Mouse (Mus musculus) hindbrain, embryonic 13.5 days (tissue): Measurements from ENCODE around the gene Slc16a14. TPM values are rescaled to one million over a fixed set of nuclear protein-coding genes. Genes with fewer than 3 reads are reported as not detected.

Experiments used
- ATAC-seq: fragments of 200-750 bp; cut with Nextera tagmentation; 2 replicates; pipeline ENCODE4 v1.8.0; 2017; ENCODE audit warnings: moderate TSS enrichment; ENCODE audit not compliant: low FRiP score
- H3K27ac ChIP-seq: fragments of 300-500 bp; sonication (generic); 2 replicates; pipeline ENCODE4 v1.5.1; 2015; ENCODE audit warnings: inconsistent platforms, mild to moderate bottlenecking, moderate library complexity
- H3K27me3 ChIP-seq: fragments of 300-500 bp; sonication (generic); 2 replicates; pipeline ENCODE4 v1.6.1; 2015; ENCODE audit warnings: mild to moderate bottlenecking, inconsistent platforms
- H3K36me3 ChIP-seq: fragments of 300-500 bp; sonication (generic); 2 replicates; pipeline ENCODE4 v1.6.1; 2015; ENCODE audit warnings: mild to moderate bottlenecking, inconsistent platforms
- H3K4me1 ChIP-seq: fragments of 300-500 bp; sonication (generic); replicated peaks from 2 replicates; pipeline ENCODE4 v1.6.1; 2015; ENCODE audit warnings: inconsistent platforms
- H3K4me2 ChIP-seq: fragments of 300-500 bp; sonication (generic); 2 replicates; pipeline ENCODE4 v1.6.1; 2015; ENCODE audit warnings: inconsistent platforms, mild to moderate bottlenecking, moderate library complexity
- H3K4me3 ChIP-seq: fragments of 300-500 bp; sonication (generic); 2 replicates; pipeline ENCODE4 v1.5.1; 2015; ENCODE audit warnings: mild to moderate bottlenecking, inconsistent platforms
- H3K9ac ChIP-seq: fragments of 300-500 bp; sonication (generic); 2 replicates; pipeline ENCODE4 v1.6.1; 2015; ENCODE audit warnings: mild to moderate bottlenecking, inconsistent platforms
- H3K9me3 ChIP-seq: fragments of 300-500 bp; sonication (generic); 2 replicates; pipeline ENCODE4 v1.6.1; 2016; ENCODE audit warnings: inconsistent platforms
- WGBS: fragments of 180-500 bp; shearing (Covaris S2); methylation state at CpG from one replicate; pipeline ENCODE4 v1.1.7; 2015; 5-methylcytosine and 5-hydroxymethylcytosine counted together
- polyA plus RNA-seq: library from polyadenylated mRNA; unstranded; fragments of >200 nt; fragmentation: Nextera tagmentation; extraction: Ambion mirVana; gene quantifications from 2 replicates; pipeline ENCODE4 v1.2.1, GENCODE M21; 2015

The Slc16a14 gene
- polyA plus RNA-seq, 1 experiment from 2014 or later = 14.6 TPM

DNA sequence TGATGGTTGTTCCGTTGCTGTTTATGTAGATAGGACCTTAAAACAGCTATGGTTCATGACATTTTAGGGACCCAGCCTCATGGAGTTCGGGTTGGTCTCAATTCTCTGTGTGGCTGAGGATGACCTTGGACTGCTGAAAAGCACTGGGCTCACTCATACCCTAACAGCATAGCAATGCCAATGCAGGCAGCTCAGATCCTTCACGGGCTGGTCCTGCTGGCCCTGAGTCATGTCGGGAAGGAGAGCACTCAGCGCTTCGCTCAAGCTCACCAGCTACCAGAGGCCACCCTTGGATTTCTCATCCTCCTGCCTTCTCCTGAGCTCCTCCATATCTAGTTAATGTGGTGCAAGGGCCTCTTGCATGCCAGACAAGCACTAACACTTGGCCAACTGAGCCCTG lies 35.8 kb downstream of the Slc16a14 start:
- ATAC-seq = no peak
- H3K36me3 ChIP-seq = peaks cover 8% of the 10 kb centered on the region
- no peak overlapping the region for H3K4me3 ChIP-seq
- H3K4me2 ChIP-seq = no peak overlapping the region
- no peaks in the 10 kb centered on the region for H3K9me3 ChIP-seq
- 94% methylated on average over 6 of the region's 6 CpGs for WGBS
- H3K27me3 ChIP-seq = no peaks in the 10 kb centered on the region
- no peaks in the 10 kb centered on the region for H3K4me1 ChIP-seq
- no peak overlapping the region for H3K27ac ChIP-seq
- H3K9ac ChIP-seq = no peak overlapping the region

- H3K9ac ChIP-seq = no peak overlapping the region
- no peaks in the 10 kb centered on the region for H3K4me1 ChIP-seq
- 83% methylated on average over 6 of the region's 6 CpGs for WGBS
- H3K27ac ChIP-seq = no peak overlapping the region
- H3K4me3 ChIP-seq = no peak overlapping the region
- H3K27me3 ChIP-seq = no peaks in the 10 kb centered on the region
- peaks cover 8% of the 10 kb centered on the region for H3K36me3 ChIP-seq
- no peak overlapping the region for H3K4me2 ChIP-seq
- H3K9me3 ChIP-seq = no peaks in the 10 kb centered on the region
- no peak for ATAC-seq
These were observed 37.6 kb downstream of the Slc16a14 start for GRCm38 (mm10) chr1:84897364-84897763.

DNA sequence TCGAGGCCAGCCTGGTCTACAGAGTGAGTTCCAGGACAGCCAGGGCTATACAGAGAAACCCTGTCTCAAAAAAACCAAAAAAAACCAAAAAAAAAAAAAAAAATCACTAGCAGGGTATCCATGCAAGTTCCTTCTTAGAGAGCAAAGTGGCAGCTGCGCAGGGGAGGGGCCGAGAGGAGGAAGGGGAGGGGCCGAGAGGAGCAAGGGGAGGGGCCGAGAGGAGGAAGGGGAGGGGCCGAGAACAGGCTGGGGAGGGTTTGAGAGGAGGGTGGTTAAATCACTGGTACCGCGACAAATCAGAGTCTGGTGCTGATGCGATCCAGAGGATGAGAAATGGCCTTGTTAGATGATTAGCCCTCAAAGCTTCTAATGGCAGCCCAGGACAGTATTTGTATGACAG lies 43.2 kb downstream of the Slc16a14 start:
- no peak for ATAC-seq
- H3K4me2 ChIP-seq = no peak overlapping the region
- H3K27ac ChIP-seq = no peak overlapping the region
- peaks cover 3% of the 10 kb centered on the region; the same call in 1 of the 2 replicates for H3K36me3 ChIP-seq
- WGBS = 93% methylated on average over 9 of the region's 9 CpGs
- H3K27me3 ChIP-seq = no peaks in the 10 kb centered on the region
- no peak overlapping the region for H3K4me3 ChIP-seq
- peaks cover 14% of the 10 kb centered on the region for H3K4me1 ChIP-seq
- no peak overlapping the region for H3K9ac ChIP-seq
- no peaks in the 10 kb centered on the region for H3K9me3 ChIP-seq

GRCm38 (mm10) chr1:84890503-84890902 lies 44.4 kb downstream of the Slc16a14 start:
- H3K36me3 ChIP-seq = no peaks in the 10 kb centered on the region
- WGBS = 82% methylated on average over 7 of the region's 7 CpGs

GRCm38 (mm10) chr1:84890005-84890393 lies 44.9 kb downstream of the Slc16a14 start:
- H3K27ac ChIP-seq = peak overlapping the region; percentile 77
- H3K9ac ChIP-seq = no peak overlapping the region
- H3K9me3 ChIP-seq = no peaks in the 10 kb centered on the region
- ATAC-seq = peak; percentile 85
- H3K4me1 ChIP-seq = peaks cover 14% of the 10 kb centered on the region
- H3K27me3 ChIP-seq = no peaks in the 10 kb centered on the region
- H3K36me3 ChIP-seq = no peaks in the 10 kb centered on the region
- no peak overlapping the region for H3K4me3 ChIP-seq
- 12% methylated on average over 7 of the region's 7 CpGs for WGBS
- peak overlapping the region; percentile 35 for H3K4me2 ChIP-seq

More at GRCm38 (mm10) chr1:84890503-84890902, 44.4 kb downstream of the Slc16a14 start:
- no peak overlapping the region; the same call in 1 of the 2 replicates for H3K4me2 ChIP-seq
- H3K27ac ChIP-seq = peak overlapping the region; percentile 77
- ATAC-seq = 0 out of 2 replicates have a peak, but pooled peaks have one; percentile 11
- no peak overlapping the region for H3K4me3 ChIP-seq
- H3K27me3 ChIP-seq = no peaks in the 10 kb centered on the region
- no peaks in the 10 kb centered on the region for H3K9me3 ChIP-seq
- peaks cover 14% of the 10 kb centered on the region for H3K4me1 ChIP-seq
- no peak overlapping the region for H3K9ac ChIP-seq

DNA sequence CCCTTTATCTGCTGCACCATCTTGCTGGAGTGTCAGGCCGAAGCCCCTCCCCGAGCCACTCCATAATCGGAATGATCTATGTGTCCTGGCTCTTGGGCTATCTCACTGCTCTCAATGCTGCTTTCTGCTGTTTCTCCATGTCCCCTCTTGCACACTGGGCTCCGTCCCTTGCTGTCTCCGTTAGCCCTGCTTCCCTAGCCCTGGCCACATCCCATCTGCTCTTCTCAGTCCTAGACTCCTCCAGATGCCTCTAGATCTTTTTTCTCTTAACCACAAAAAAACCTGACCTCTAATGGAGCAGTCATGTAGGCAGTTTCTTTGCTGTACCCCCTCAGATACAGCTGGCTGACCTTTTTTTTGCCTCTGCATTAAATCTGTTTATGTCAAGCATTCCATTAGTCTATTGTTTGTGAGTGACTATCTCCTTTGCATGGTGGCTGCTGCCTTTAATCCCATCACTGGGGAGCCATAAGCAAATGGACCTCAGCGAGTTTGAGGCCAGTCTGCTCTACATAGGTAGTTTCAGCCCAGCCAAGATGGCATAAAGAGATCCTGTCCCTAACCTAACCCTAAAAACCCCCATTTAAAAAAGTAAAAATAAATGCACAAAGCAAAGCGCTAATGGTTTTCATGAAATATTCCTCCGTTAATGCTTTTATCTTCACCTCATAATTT lies 45.5 kb downstream of the Slc16a14 start:
- no peak overlapping the region for H3K4me3 ChIP-seq
- no peak overlapping the region for H3K9ac ChIP-seq
- H3K9me3 ChIP-seq = no peaks in the 10 kb centered on the region
- ATAC-seq = peak; percentile 47
- peaks cover 14% of the 10 kb centered on the region for H3K4me1 ChIP-seq
- no peaks in the 10 kb centered on the region for H3K36me3 ChIP-seq
- H3K27me3 ChIP-seq = no peaks in the 10 kb centered on the region
- H3K4me2 ChIP-seq = peak overlapping the region; percentile 35
- peak overlapping the region; percentile 77 for H3K27ac ChIP-seq
- WGBS = 55% methylated on average over 8 of the region's 8 CpGs

- H3K36me3 ChIP-seq = no peaks in the 10 kb centered on the region
These were observed 49.0 kb downstream of the Slc16a14 start for GRCm38 (mm10) chr1:84885921-84886320.

DNA sequence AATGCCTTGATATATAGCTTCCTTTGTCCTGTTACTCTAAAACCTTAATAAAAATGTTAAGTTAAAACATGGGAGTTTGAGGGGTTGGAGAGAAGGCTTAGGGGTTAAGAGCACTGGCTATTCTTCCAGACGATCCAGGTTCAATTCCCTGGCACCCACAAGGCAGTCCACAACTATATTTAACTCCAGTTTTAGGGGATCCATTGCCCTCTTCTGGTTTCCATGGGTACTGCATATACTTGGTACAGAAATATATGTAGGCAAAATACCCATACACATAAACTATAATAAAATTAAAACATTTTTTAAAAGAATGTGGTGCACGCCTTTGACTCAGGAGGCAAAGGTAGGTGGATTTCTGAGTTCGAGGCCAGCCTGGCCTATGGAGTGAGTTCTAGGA lies 49.8 kb downstream of the Slc16a14 start:
- Histone ChIP-seq H3K27me3 (no peaks in the 10 kb centered on the region), H3K9me3 (no peaks in the 10 kb centered on the region), H3K4me1 (peaks cover 15% of the 10 kb centered on the region), H3K4me3 (no peak overlapping the region), H3K36me3 (no peaks in the 10 kb centered on the region), H3K9ac (no peak overlapping the region), H3K27ac (no peak overlapping the region), H3K4me2 (no peak overlapping the region)
- 89% methylated on average over 3 of the region's 3 CpGs for WGBS
- no peak for ATAC-seq

More at GRCm38 (mm10) chr1:84885921-84886320, 49.0 kb downstream of the Slc16a14 start:
- Histone ChIP-seq H3K9me3 (no peaks in the 10 kb centered on the region), H3K4me1 (peaks cover 18% of the 10 kb centered on the region), H3K27ac (no peak overlapping the region), H3K4me2 (no peak overlapping the region), H3K9ac (no peak overlapping the region), H3K27me3 (no peaks in the 10 kb centered on the region), H3K4me3 (no peak overlapping the region)
- no peak for ATAC-seq
- WGBS = 90% methylated on average over 6 of the region's 6 CpGs

DNA sequence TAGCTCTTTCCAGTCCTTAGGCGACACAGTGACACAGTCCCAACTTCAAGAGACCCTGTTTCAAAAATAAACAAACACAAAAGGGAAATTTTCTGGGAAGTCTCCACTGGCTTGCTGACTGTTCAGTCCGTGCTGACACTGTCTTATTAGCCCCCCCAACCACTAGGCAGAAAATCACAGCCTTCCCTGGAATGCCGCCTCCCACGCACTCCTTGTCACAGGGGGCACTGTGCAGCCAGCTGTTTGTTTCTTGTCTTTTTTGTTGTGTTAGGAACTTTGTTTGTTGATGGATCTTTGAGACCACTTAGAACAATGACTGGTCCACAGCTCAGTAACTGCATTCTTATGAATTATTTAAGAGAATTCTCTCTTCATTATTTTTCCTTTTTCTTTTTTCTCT lies 51.0 kb downstream of the Slc16a14 start:
- Histone ChIP-seq H3K4me2 (no peak overlapping the region), H3K4me3 (no peak overlapping the region), H3K9me3 (no peaks in the 10 kb centered on the region), H3K9ac (no peak overlapping the region), H3K36me3 (no peaks in the 10 kb centered on the region), H3K4me1 (peaks cover 4% of the 10 kb centered on the region; the same call in 1 of the 2 replicates), H3K27me3 (no peaks in the 10 kb centered on the region), H3K27ac (no peak overlapping the region)
- no peak for ATAC-seq
- WGBS = 67% methylated on average over 4 of the region's 4 CpGs

GRCm38 (mm10) chr1:84882937-84883336 lies 52.0 kb downstream of the Slc16a14 start:
- H3K9me3 ChIP-seq = no peaks in the 10 kb centered on the region
- WGBS = 97% methylated on average over 4 of the region's 4 CpGs
- H3K4me1 ChIP-seq = peaks cover 4% of the 10 kb centered on the region; the same call in 1 of the 2 replicates
- no peak overlapping the region for H3K27ac ChIP-seq
- no peaks in the 10 kb centered on the region for H3K27me3 ChIP-seq
- no peak for ATAC-seq
- H3K4me2 ChIP-seq = no peak overlapping the region
- no peak overlapping the region for H3K9ac ChIP-seq
- no peak overlapping the region for H3K4me3 ChIP-seq
- no peaks in the 10 kb centered on the region for H3K36me3 ChIP-seq

DNA sequence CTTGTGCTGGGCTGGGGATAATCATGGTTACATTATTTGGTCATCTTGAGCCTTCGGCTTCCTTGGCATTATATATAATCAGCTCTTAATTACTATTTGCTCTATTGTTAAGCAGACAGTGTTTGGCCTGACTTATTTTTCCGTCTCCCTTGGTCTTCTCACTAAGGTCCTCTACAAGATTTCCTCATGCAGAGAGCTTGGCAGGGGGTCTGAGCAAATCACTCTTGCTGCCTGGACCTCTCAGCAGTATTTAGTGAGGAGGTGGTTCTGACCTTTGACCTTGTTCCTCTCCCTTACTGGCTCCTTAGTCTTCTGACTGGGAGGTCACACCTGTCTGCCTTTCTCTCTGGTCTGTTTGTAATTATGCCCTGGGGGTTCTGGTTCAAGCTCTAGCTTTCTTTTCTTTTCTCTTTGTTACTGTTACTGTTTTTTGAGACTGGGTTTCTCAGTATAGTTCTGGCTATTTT lies 52.8 kb downstream of the Slc16a14 start:
- Histone ChIP-seq H3K27me3 (no peaks in the 10 kb centered on the region), H3K4me3 (no peak overlapping the region), H3K4me2 (no peak overlapping the region), H3K9me3 (no peaks in the 10 kb centered on the region), H3K27ac (no peak overlapping the region), H3K4me1 (peaks cover 4% of the 10 kb centered on the region; the same call in 1 of the 2 replicates), H3K9ac (no peak overlapping the region), H3K36me3 (no peaks in the 10 kb centered on the region)
- no peak for ATAC-seq
- 27% methylated on average over 2 of the region's 2 CpGs for WGBS

GRCm38 (mm10) chr1:84881248-84882065 lies 53.5 kb downstream of the Slc16a14 start:
- peaks cover 4% of the 10 kb centered on the region; the same call in 1 of the 2 replicates for H3K4me1 ChIP-seq
- ATAC-seq = no peak
- WGBS = 64% methylated on average over 11 of the region's 11 CpGs
- H3K9me3 ChIP-seq = no peaks in the 10 kb centered on the region
- H3K27me3 ChIP-seq = no peaks in the 10 kb centered on the region
- no peak overlapping the region for H3K27ac ChIP-seq
- no peak overlapping the region for H3K4me3 ChIP-seq
- H3K9ac ChIP-seq = no peak overlapping the region
- no peaks in the 10 kb centered on the region for H3K36me3 ChIP-seq
- H3K4me2 ChIP-seq = no peak overlapping the region
